ENCODE assay signal across 28 mouse cellular contexts in the genomic region with DNA sequence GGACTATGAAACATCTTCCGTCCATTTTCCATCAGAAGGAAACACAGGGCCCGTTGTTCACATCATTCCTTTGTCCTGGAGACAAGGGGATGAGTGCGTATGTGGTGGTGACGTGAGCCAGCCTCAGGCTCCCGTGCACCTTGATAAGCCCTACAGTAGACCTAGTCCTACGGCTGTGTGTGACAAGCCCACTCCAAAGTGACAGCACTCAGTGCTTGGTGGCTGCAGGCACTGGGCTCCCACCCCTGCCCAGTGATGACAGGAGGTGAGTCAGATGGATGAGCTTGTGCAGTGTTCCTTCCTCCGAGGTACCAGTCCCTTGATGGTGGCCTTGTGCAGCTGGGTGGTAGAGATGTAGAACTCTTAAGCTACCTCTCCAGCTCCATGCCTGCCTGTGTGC. TPM values are rescaled to one million over a fixed set of nuclear protein-coding genes. Genes with fewer than 3 reads are reported as not detected.
A peak's percentile ranks its signal among the peaks of the same experiment; 100 is the strongest.
DNase-seq lines count a peak whose midpoint lies in the region; ATAC-seq lines count a peak whose summit lies in the region.
"Had no signal": no experiment of that assay in that cellular context is flagged by ENCODE, and none has a peak within 500 bp of the region (broad histone marks: within the 10 kb centered on the region; RNA-seq: fewer than 3 reads in every experiment).

No protein-coding gene starts in this region.

- DNase-seq in heart, adult 11 months, result peak; percentile 86
- DNase-seq in heart, adult 18-20 months, result no peak
- no peak for DNase-seq in heart, adult 9 months (ENCODE audit: low spot score in 2 of 2)
- DNase-seq in heart, postnatal 36 days, result no peak
- DNase-seq in heart, postnatal 10 days, result peak; percentile 24 to 26
- no peak for DNase-seq in forebrain, embryonic 11.5 days (ENCODE audit: low spot score)
- DNase-seq: adrenal gland, adult 8-10 months; adrenal gland, postnatal 25 days; cerebellum, adult 11-12 months; cerebellum, adult 8-10 months; cerebellum, postnatal 10 days; cerebellum, postnatal 36 days; embryo, embryonic 11 days; gastrocnemius, postnatal 10 days; gastrocnemius, postnatal 36 days; kidney, adult 2 months had no signal

- ATAC-seq in heart, embryonic 12.5 days (ENCODE audit: insufficient number of reproducible peaks, low FRiP score), result peak; percentile 90
- ATAC-seq in heart, embryonic 15.5 days (replicated peaks; ENCODE audit: insufficient number of reproducible peaks, insufficient read depth, low FRiP score, low read depth), result peak; percentile 95
- ATAC-seq in forebrain, embryonic 11.5 days (replicated peaks; ENCODE audit: low FRiP score), result no peak
- ATAC-seq: activated CD4-positive, CD25-positive, alpha-beta regulatory T cell, adult 4 months; forebrain, embryonic 13.5 days; forebrain, embryonic 16.5 days; intestine, postnatal 0 days had no signal

- peaks cover 18% of the 10 kb centered on the region for H3K36me3 ChIP-seq in heart, embryonic 12.5 days
- peaks cover 4% of the 10 kb centered on the region; the same call in 1 of the 2 replicates for H3K36me3 ChIP-seq in heart, embryonic 15.5 days
- no peaks in the 10 kb centered on the region for H3K36me3 ChIP-seq in forebrain, embryonic 11.5 days (ENCODE audit: control insufficient read depth, insufficient read depth, low read length)

- H3K4me2 ChIP-seq in heart, embryonic 12.5 days, result no peak overlapping the region
- H3K4me2 ChIP-seq in heart, embryonic 15.5 days, result no peak overlapping the region
- H3K4me2 ChIP-seq in forebrain, embryonic 11.5 days (ENCODE audit: low read depth, low read length, severe bottlenecking), result no peak overlapping the region
- H3K4me2 ChIP-seq: embryonic facial prominence, embryonic 13.5 days; forebrain, embryonic 13.5 days; hindbrain, embryonic 14.5 days had no signal

- H3K9ac ChIP-seq in heart, embryonic 12.5 days, result no peak overlapping the region
- no peak overlapping the region for H3K9ac ChIP-seq in heart, embryonic 15.5 days
- no peak overlapping the region for H3K9ac ChIP-seq in forebrain, embryonic 11.5 days (ENCODE audit: low read length)
- H3K9ac ChIP-seq: embryonic facial prominence, embryonic 13.5 days; forebrain, embryonic 13.5 days; hindbrain, embryonic 14.5 days had no signal

- H3K27ac ChIP-seq in heart, embryonic 12.5 days (ENCODE audit: poor library complexity, severe bottlenecking), result peak overlapping the region; percentile 45; the same call in 1 of the 2 replicates
- peak overlapping the region; percentile 24; the same call in 1 of the 2 replicates for H3K27ac ChIP-seq in heart, embryonic 15.5 days
- no peak overlapping the region for H3K27ac ChIP-seq in forebrain, embryonic 11.5 days (ENCODE audit: low read depth, low read length)
- H3K27ac ChIP-seq: embryonic facial prominence, embryonic 10.5 days; embryonic facial prominence, embryonic 13.5 days; forebrain, embryonic 13.5 days; hindbrain, embryonic 14.5 days had no signal

- H3K27me3 ChIP-seq in heart, embryonic 12.5 days (replicated peaks), result peaks cover 40% of the 10 kb centered on the region
- peaks cover 20% of the 10 kb centered on the region; the same call in 1 of the 2 replicates for H3K27me3 ChIP-seq in heart, embryonic 15.5 days
- no peaks in the 10 kb centered on the region for H3K27me3 ChIP-seq in forebrain, embryonic 11.5 days (ENCODE audit: control insufficient read depth, insufficient read depth, low read length)
- H3K27me3 ChIP-seq: embryonic facial prominence, embryonic 13.5 days had no signal

- peaks cover 13% of the 10 kb centered on the region for H3K4me1 ChIP-seq in heart, embryonic 12.5 days (replicated peaks)
- peaks cover 19% of the 10 kb centered on the region for H3K4me1 ChIP-seq in heart, embryonic 15.5 days (replicated peaks)
- H3K4me1 ChIP-seq in forebrain, embryonic 11.5 days (replicated peaks; ENCODE audit: control insufficient read depth, insufficient read depth, low read length), result no peaks in the 10 kb centered on the region
- H3K4me1 ChIP-seq: embryonic facial prominence, embryonic 10.5 days; embryonic facial prominence, embryonic 13.5 days; forebrain, embryonic 13.5 days had no signal

- whole genome bisulfite sequencing in heart, embryonic 12.5 days, result 26% methylated on average over 7 of the region's 7 CpGs
- 34% methylated on average over 7 of the region's 7 CpGs for WGBS in heart, embryonic 15.5 days
- 92% methylated on average over 7 of the region's 7 CpGs for WGBS in forebrain, embryonic 11.5 days

- H3K9me3 ChIP-seq in heart, embryonic 12.5 days (replicated peaks), result no peaks in the 10 kb centered on the region; the same call in 1 of the 2 replicates
- no peaks in the 10 kb centered on the region for H3K9me3 ChIP-seq in heart, embryonic 15.5 days (replicated peaks)
- H3K9me3 ChIP-seq in forebrain, embryonic 11.5 days (ENCODE audit: control insufficient read depth, low read length), result no peaks in the 10 kb centered on the region
- H3K9me3 ChIP-seq: embryonic facial prominence, embryonic 13.5 days; forebrain, embryonic 13.5 days had no signal

- intact Hi-C loops in heart, postnatal 36 days (cut with DNase I), result no loop called here
- intact Hi-C loops in heart, postnatal 10 days (cut with DNase I), result no loop called here

- H3K4me3 ChIP-seq in heart, embryonic 12.5 days, result no peak overlapping the region
- no peak overlapping the region for H3K4me3 ChIP-seq in heart, embryonic 15.5 days
- H3K4me3 ChIP-seq in forebrain, embryonic 11.5 days (ENCODE audit: low read depth, low read length), result no peak overlapping the region
- H3K4me3 ChIP-seq: embryonic facial prominence, embryonic 10.5 days; embryonic facial prominence, embryonic 13.5 days; erythroblast, embryonic 14.5 days; forebrain, embryonic 13.5 days had no signal

RNA-seq across cellular contexts. Expression of a gene that starts 33.7 kb away (rescaled TPM):
- total RNA-seq in heart, adult 18-20 months (2021), result 1 to 10 TPM; 6.0 to 6.5 TPM
- 14.3 and 16.4 TPM in 2 replicates for polyA plus RNA-seq in heart, embryonic 12.5 days (2016; fragmentation: Nextera tagmentation; extraction: Ambion mirVana)
- polyA plus RNA-seq in heart, embryonic 15.5 days (2015; fragmentation: Nextera tagmentation; extraction: Ambion mirVana), result 7.7 and 8.6 TPM in 2 replicates
- 10 to 100 TPM; 10.2 to 12.9 TPM for total RNA-seq in heart, postnatal 36 days (2021)
- total RNA-seq in heart, postnatal 10 days (2021), result 10 to 100 TPM in 1 of 2 experiments, 1 to 10 TPM in 1; 8.7 to 10.9 TPM
- 9.0 and 9.5 TPM in 2 replicates for polyA plus RNA-seq in forebrain, embryonic 11.5 days (2014; fragmentation: Nextera tagmentation; extraction: Ambion mirVana)
- total RNA-seq: gastrocnemius, postnatal 36 days; granulocyte monocyte progenitor cell, adult 5-6 weeks had no signal
- polyA plus RNA-seq: activated CD4-positive, CD25-positive, alpha-beta regulatory T cell, adult 4 months; intestine, embryonic 14.5 days had no signal

Comparison
In these comparisons a context has a peak if more than half of its experiments do, and no peak if none do; other contexts are left out.
1. DNase-seq: peak in heart, adult 11 months (single experiment) and heart, postnatal 10 days (2 of 2); none in heart, adult 18-20 months (0 of 2), heart, adult 9 months (0 of 2), heart, postnatal 36 days (0 of 2) and forebrain, embryonic 11.5 days (single experiment).